Mouse (Mus musculus) lung, adult 2 months (tissue): ENCODE measurements at regions not wholly inside any gene's neighbourhood (a gene's known extent, or its start where the extent isn't known, plus 50 kb on each side); places are given as distances from the start of the nearest gene placed in this dataset.

ENCODE experiments used
- CTCF ChIP-seq: fragments of 200-500 bp; IDR thresholded peaks from 2 replicates; pipeline ENCODE4 v1.5.1; 2011; ENCODE audit warnings: mild to moderate bottlenecking, low read length, control low read depth; ENCODE audit not compliant: insufficient read depth
- POLR2A ChIP-seq: fragments of 200-500 bp; IDR thresholded peaks from 2 replicates; pipeline ENCODE4 v1.6.1; 2011; ENCODE audit warnings: low read depth, mild to moderate bottlenecking, control low read depth, low read length, borderline replicate concordance; ENCODE audit errors: extremely low read depth

DNA sequence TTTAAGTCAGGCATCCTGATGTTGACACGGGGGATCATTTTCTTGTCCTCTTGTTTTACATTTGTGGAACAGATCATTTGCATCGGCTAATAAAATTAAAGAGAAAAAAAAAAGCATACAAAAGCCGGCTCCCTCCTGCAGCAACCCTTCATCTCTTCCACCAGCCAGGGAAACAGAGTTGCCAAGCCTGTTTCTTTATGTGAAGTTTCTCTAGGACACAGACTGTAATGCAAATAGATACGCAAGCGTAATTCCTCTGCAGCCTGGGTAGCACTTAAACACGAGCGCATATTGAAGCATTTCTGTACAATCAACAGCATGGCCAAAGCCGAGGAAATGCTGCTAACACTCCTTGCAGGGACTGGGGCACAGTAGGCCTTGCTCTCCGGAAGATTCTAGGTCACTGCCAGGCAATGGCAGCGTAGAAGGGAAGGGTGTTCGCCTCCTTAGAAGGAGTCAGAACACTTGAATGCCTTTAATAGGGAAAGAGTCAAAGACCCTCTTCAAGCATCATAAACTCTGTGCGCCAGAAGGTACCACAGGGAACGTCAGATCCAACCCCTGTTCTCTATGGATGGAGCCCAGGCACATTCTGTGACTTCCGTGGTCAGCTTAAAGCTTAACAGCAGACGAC lies 425.3 kb upstream of the Smim15 start:
- no peak for TF ChIP-seq CTCF
- TF ChIP-seq POLR2A, result no peak
